Mouse (Mus musculus): ENCODE results near the gene Rps19. TPM values are rescaled to one million over a fixed set of nuclear protein-coding genes. Genes with fewer than 3 reads are reported as not detected.
"Not testable (repeated sequence)": the region's sequence is repeated elsewhere in the genome, so short reads cannot be mapped to it uniquely, and the experiment has no call there.

The Rps19 gene
- polyA plus RNA-seq, 1 experiment from 2014 or later, result 2,486 TPM

- Histone ChIP-seq H3K36me3 (peaks cover 9% of the 10 kb centered on the region; the same call in 1 of the 2 replicates), H3K4me3 (replicated peaks) (no peak overlapping the region), H3K4me2 (replicated peaks) (no peak overlapping the region), H3K4me1 (replicated peaks) (peaks cover 19% of the 10 kb centered on the region), H3K27me3 (replicated peaks) (no peaks in the 10 kb centered on the region), H3K9me3 (no peaks in the 10 kb centered on the region), H3K27ac (no peak overlapping the region), H3K9ac (no peak overlapping the region)
- 87% methylated on average over 9 of the region's 9 CpGs for WGBS
- no peak for ATAC-seq
Measured at GRCm38 (mm10) chr7:24882416-24883199, 1.6 kb upstream of the Rps19 start.

GRCm38 (mm10) chr7:24884693-24885291 lies 621 bp downstream of the Rps19 start:
- H3K4me3 ChIP-seq (replicated peaks), result peak overlapping the region; percentile 99
- peak; percentile 1; the same call in 1 of the 2 replicates for ATAC-seq
- no peaks in the 10 kb centered on the region for H3K27me3 ChIP-seq (replicated peaks)
- H3K4me1 ChIP-seq (replicated peaks), result peaks cover 19% of the 10 kb centered on the region
- H3K4me2 ChIP-seq (replicated peaks), result peak overlapping the region; percentile 80
- peak overlapping the region; percentile 91 for H3K27ac ChIP-seq
- H3K9ac ChIP-seq, result peak overlapping the region; percentile 100
- H3K9me3 ChIP-seq, result no peaks in the 10 kb centered on the region
- H3K36me3 ChIP-seq, result peaks cover 24% of the 10 kb centered on the region
- under 1% methylated on average over 47 of the region's 47 CpGs for WGBS

- Histone ChIP-seq H3K27ac (peak overlapping the region; percentile 44), H3K36me3 (peaks cover 28% of the 10 kb centered on the region), H3K9ac (peak overlapping the region; percentile 100), H3K4me1 (replicated peaks) (peaks cover 19% of the 10 kb centered on the region), H3K4me3 (replicated peaks) (peak overlapping the region; percentile 99), H3K27me3 (replicated peaks) (no peaks in the 10 kb centered on the region), H3K4me2 (replicated peaks) (peak overlapping the region; percentile 80), H3K9me3 (no peaks in the 10 kb centered on the region)
- 27% methylated on average over 12 of the region's 12 CpGs for WGBS
- ATAC-seq, result no peak
Measured at GRCm38 (mm10) chr7:24885468-24886307, 1.5 kb downstream of the Rps19 start.

GRCm38 (mm10) chr7:24886308-24886633 lies 2.1 kb downstream of the Rps19 start:
- Histone ChIP-seq H3K27ac (no peak overlapping the region), H3K36me3 (peaks cover 28% of the 10 kb centered on the region), H3K4me3 (replicated peaks) (peak overlapping the region; percentile 99), H3K9ac (peak overlapping the region; percentile 100), H3K4me1 (replicated peaks) (peaks cover 19% of the 10 kb centered on the region), H3K9me3 (no peaks in the 10 kb centered on the region), H3K4me2 (replicated peaks) (peak overlapping the region; percentile 80), H3K27me3 (replicated peaks) (no peaks in the 10 kb centered on the region)
- no peak for ATAC-seq
- 45% methylated on average over 4 of the region's 4 CpGs for WGBS

GRCm38 (mm10) chr7:24887096-24887495 lies 2.9 kb downstream of the Rps19 start:
- 63% methylated on average over 4 of the region's 4 CpGs for WGBS
- H3K27me3 ChIP-seq (replicated peaks), result no peaks in the 10 kb centered on the region
- peak overlapping the region; percentile 100 for H3K9ac ChIP-seq
- peaks cover 19% of the 10 kb centered on the region for H3K4me1 ChIP-seq (replicated peaks)
- H3K4me3 ChIP-seq (replicated peaks), result peak overlapping the region; percentile 99
- H3K36me3 ChIP-seq, result peaks cover 28% of the 10 kb centered on the region
- H3K9me3 ChIP-seq, result no peaks in the 10 kb centered on the region
- peak overlapping the region; percentile 80 for H3K4me2 ChIP-seq (replicated peaks)
- H3K27ac ChIP-seq, result 0 out of 2 replicates have a peak overlapping the region, but pooled peaks have one; percentile 7
- no peak for ATAC-seq

- peaks cover 19% of the 10 kb centered on the region for H3K4me1 ChIP-seq (replicated peaks)
- H3K9me3 ChIP-seq, result no peaks in the 10 kb centered on the region
- no peak overlapping the region for H3K4me3 ChIP-seq (replicated peaks)
- H3K27ac ChIP-seq, result peak overlapping the region; percentile 58
- WGBS, result 79% methylated on average over 6 of the region's 6 CpGs
- ATAC-seq, result no peak
- H3K9ac ChIP-seq, result no peak overlapping the region
- peaks cover 28% of the 10 kb centered on the region for H3K36me3 ChIP-seq
- no peak overlapping the region for H3K4me2 ChIP-seq (replicated peaks)
- no peaks in the 10 kb centered on the region for H3K27me3 ChIP-seq (replicated peaks)
Measured at GRCm38 (mm10) chr7:24889431-24890220, 5.5 kb downstream of the Rps19 start.

GRCm38 (mm10) chr7:24890281-24891216 lies 6.4 kb downstream of the Rps19 start:
- Histone ChIP-seq H3K4me2 (replicated peaks) (no peak overlapping the region), H3K27me3 (replicated peaks) (no peaks in the 10 kb centered on the region), H3K9me3 (no peaks in the 10 kb centered on the region), H3K27ac (peak overlapping the region; percentile 58), H3K4me1 (replicated peaks) (peaks cover 19% of the 10 kb centered on the region), H3K4me3 (replicated peaks) (no peak overlapping the region), H3K9ac (no peak overlapping the region), H3K36me3 (peaks cover 28% of the 10 kb centered on the region)
- ATAC-seq, result peak; percentile 68
- 25% methylated on average over 10 of the region's 10 CpGs for WGBS

GRCm38 (mm10) chr7:24891241-24892124 lies 7.3 kb downstream of the Rps19 start:
- Histone ChIP-seq H3K4me1 (replicated peaks) (peaks cover 10% of the 10 kb centered on the region; the same call in 1 of the 2 replicates), H3K9me3 (no peaks in the 10 kb centered on the region), H3K27me3 (replicated peaks) (no peaks in the 10 kb centered on the region), H3K27ac (no peak overlapping the region), H3K4me2 (replicated peaks) (no peak overlapping the region), H3K36me3 (peaks cover 28% of the 10 kb centered on the region), H3K9ac (no peak overlapping the region), H3K4me3 (replicated peaks) (no peak overlapping the region)
- ATAC-seq, result no peak
- 66% methylated on average over 3 of the region's 3 CpGs for WGBS

GRCm38 (mm10) chr7:24892125-24892583 lies 8.0 kb downstream of the Rps19 start:
- Histone ChIP-seq H3K36me3 (peaks cover 23% of the 10 kb centered on the region), H3K27me3 (replicated peaks) (no peaks in the 10 kb centered on the region), H3K4me3 (replicated peaks) (no peak overlapping the region), H3K9ac (no peak overlapping the region), H3K27ac (no peak overlapping the region), H3K4me2 (replicated peaks) (no peak overlapping the region), H3K4me1 (replicated peaks) (peaks cover 4% of the 10 kb centered on the region; the same call in 1 of the 2 replicates), H3K9me3 (no peaks in the 10 kb centered on the region)
- ATAC-seq, result no peak
- 60% methylated on average over 2 of the region's 2 CpGs for WGBS

- H3K4me1 ChIP-seq (replicated peaks); H3K36me3 ChIP-seq; ATAC-seq; H3K27ac ChIP-seq; H3K4me3 ChIP-seq (replicated peaks); H3K9ac ChIP-seq; H3K4me2 ChIP-seq (replicated peaks); H3K27me3 ChIP-seq (replicated peaks); H3K9me3 ChIP-seq: not testable (repeated sequence)
- 95% methylated on average over 2 of the region's 2 CpGs for WGBS
Measured at GRCm38 (mm10) chr7:24895749-24896148, 11.6 kb downstream of the Rps19 start.

Data from intestine, embryonic 15.5 days (tissue).